Mouse (Mus musculus) CD4-positive, CD25-positive, alpha-beta regulatory T cell, adult 2 months (primary cell): ENCODE results near the gene Plxna2.

Experiments
- DNase-seq: peaks from one replicate; pipeline ENCODE4 v3.0.0-alpha.2; 2012; ENCODE audit warnings: low read depth, low spot score

Gene Plxna2

DNA sequence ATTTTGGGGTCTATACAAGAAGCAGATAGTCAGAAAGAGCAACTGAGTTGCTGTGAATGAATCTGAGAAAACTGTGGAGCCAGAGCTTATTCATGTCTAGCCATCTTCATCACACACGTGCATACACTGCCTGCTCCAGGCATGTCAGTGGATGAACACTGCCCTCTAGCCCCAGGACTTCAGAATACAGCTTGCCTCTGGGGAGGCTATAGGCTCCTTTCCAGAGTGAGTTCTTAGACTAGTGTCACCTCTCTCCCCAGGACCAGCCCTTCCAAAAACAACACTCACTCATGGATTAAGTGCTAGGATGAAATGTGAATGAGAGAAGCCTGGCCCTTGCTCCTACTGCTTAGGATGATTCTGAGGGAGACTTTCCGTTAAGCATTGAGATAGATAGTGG is 198.9 kb downstream of the Plxna2 start:
- peak; percentile 9 for DNase-seq

DNA sequence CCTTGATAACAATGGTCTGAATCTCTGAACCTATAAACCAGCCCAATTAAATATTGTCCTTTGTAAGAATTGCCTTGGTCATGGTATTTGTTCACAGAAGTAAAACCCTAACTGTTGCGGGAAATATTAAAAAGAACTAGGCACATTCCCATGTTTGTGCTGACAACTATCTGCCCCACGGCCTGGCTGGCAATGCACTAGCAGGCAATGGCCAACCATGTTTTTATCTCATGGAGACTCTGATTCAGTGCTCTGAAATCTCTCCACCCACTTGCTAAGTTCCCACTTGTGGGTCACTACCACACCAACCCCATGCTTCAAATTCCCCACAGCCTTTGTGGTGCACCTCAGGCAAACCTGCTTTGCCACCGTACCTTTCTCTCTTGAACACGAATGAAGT is 202.9 kb downstream of the Plxna2 start:
- no peak for DNase-seq

DNA sequence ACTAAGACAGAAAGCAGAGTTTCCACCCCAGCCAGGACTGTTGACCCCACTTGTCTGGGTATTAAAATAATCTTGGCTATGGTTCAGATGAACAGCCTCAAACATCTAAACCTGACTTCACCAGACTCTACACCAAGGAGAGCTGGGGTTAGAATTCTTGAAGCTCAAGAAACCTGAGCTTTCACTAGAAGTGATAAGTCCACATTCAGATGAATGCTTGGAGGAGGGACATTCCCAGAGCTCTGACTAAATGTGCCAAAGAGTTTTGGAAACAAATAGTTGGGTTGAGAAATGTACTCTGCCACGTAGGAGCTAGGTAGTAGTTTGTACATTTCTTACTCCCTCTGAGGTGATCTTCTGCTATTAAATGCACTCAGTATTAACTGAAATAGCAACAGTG is 203.7 kb downstream of the Plxna2 start:
- DNase-seq, result no peak

DNA sequence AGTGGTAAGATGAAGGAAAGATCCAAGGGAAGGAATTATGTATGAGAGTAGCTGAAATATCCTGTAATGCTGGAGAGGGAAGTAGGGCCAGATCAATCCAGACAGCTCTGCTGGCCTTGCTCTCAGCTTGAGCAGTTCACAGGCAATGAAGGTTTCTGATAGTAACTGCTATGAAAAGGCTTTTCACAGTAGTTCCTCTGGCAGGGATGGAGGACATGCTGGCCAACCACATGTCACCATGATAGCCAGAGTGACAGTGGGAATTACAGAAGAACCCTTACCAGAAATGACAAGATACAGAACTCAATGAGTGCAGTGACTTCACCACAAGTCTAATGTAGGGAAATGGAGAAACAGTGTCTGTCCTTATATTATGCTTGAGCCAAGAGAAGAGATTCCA is 210.3 kb downstream of the Plxna2 start:
- DNase-seq, result no peak

DNA sequence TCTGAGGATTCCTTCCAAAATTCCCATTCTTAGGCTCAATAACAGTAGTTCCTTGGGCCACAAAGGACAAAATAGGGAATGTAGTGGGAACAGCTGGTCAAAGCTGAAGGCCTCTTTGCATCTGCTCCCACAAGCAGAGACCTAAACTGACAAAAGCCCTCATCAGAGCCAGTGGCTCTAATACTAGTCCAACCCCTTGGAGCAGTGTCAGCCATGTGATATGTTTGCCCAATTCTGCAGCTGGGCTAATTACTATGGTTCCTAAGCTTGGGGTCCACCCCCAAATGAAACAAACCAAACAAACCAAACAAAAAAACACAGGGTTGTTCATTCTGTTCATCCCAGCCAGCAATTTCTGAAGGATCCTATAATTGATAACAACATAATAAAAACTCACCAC is 217.2 kb downstream of the Plxna2 start:
- no peak for DNase-seq

DNA sequence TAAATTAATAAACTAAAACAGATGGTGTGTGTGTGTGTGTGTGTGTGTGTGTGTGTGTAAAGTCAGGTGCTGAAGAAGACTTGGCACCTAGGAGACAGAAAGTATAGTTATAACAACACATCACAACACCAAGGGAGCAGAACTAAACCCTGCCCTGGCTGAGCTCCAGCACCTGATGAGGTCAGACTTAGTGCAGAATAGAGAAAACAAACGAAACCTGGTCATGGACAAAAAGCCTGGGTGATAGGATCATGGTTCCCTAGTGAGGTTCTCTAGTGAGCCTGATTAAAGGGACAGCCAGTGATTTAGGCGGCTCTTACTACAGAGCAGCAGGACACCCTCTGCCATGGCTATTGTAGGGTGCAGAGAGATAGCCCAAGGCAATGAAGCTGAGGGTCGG is 218.2 kb downstream of the Plxna2 start:
- no peak for DNase-seq

DNA sequence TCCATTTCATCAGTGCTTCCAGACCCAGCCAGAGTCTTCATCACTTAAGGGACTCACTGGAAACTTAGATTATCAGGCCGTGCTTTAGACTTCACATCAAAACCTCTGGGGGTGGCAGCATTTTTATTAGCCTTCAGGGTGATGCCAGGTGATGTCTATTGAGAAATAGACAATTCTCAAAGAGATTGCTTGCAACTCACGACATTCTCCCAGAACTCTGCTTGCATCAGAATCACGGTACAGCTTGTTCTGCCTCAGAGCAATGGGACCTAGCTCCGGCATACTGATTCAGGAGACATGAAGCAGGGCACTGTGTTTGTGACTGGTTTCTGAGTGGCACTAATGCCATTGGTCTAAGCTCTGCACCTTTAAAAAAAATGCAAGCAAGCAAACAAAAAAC is 218.7 kb downstream of the Plxna2 start:
- no peak for DNase-seq

DNA sequence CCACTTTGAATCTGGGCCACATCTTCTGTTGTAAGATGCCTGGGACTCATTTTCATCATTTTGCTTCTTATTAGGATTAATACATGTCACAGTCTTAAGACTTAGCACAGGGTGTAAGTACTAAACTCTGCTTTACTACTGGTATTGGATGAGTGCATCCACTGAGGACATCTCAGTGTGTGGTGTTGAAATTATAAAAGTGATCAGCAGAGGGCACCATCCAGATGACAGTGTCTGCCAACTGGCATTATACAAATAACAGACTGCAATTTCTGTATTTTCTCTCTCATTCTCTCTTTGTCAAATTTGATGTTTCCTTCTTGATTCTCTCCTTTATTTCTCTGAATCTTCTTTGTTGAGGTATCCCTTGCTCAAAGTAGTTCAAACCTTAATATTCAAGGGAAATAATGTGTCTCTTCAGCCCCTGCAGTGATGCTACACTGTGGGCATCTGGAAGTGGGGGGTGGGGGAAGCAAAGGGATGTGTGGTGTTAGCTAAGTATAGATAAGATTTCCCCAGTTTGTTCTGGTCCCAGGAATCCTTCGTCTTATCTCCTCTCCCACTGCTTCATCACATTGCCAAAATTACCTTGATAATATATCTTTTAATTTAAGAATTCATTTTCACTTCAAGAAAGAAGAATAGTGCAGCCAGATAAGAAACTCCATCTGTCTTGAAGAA is 221.4 kb downstream of the Plxna2 start:
- DNase-seq, result peak; percentile 31

DNA sequence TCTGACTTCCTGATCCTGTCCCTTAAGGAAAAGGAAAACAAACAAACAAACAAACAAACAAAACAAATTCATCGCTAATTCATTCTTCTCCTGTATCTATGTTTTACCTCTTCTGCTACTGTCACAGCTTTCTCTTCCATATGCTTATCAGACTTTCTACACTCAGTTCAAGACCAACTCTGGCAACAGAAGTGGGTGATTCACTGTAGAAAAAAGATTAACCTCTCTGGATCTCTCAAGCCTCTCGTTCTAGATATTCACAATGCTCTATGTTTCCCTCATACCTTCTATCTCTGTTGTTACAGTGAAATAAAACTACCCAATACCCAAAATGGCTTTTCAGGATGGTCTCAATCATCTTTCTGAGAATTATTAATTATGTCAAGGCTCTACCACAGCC is 225.0 kb downstream of the Plxna2 start:
- no peak for DNase-seq

DNA sequence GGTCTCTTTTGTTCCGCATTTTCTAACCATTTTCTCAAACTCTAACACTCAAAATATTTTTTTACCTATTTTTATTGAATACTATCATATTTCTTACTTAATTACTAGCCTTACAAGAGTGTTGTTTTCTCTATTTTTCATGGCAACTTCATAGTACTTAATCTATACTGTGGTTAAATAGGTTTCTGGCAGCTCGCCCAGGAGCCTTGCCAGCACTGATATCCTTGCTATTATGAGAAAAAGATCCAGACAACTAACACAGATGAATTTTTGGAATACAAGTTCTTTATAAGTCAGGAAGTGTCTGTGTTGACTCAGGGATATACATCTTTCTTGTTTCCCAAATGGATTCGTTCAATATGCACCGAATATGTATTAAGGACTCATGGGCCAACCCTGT is 229.0 kb downstream of the Plxna2 start:
- DNase-seq, result no peak

DNA sequence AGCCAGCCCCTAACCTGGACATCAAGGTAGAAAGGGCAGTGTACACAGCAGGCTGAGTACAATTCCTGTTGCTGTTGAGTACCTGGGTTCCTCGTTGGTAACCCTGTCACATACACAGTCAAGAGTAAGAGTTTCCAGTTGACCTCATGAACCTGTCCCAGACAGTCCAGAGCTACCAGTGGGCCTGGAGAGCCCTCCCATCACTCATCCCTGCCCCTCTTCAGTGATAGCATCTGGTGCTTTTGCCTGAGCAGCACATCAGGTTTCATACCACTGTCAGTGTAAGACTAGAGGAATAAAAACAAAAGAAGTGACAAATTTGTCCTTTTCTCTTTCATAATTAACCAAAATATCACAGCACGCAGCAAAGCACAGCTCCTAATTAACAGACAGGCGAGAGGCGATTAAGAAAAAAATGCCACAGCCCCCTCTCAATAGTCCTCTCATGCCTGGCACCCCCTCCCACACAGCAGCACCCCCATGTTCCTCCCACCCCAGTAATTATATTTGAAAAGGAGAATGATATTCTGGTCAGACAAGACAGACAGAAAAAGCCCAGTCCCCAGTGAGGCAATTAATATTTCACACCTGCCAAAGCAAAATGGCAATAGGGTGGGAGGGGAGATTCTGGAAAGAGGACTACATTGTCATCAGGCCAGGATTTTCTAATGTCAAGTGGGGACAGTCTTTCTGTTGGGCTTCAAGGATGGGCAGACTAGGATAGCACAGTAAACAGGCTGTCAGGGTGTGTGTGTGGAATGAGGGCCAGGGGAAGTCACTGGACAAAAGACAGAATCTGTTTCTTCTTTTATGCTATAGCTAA is 233.4 kb downstream of the Plxna2 start:
- no peak for DNase-seq

DNA sequence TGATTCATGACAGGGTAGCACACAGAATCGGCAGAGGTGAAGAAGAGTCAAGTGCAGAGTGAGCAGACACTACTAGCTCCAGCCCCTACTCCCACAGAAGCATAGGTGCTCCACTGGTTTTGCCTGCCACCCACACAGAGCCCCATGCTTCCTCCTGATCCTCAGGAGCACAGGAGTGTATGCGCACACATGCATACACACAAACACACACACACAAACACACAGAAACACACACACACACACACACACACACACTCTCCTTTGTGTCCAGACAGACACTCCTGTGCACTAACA is 234.0 kb downstream of the Plxna2 start:
- no peak for DNase-seq
